Mouse (Mus musculus) liver, embryonic 14.5 days (tissue): ENCODE results near the gene Rap1gap2.

Experiments
- CTCF ChIP-seq: IDR thresholded peaks from 2 replicates; pipeline ENCODE4 v1.5.1; 2016; ENCODE audit warnings: antibody characterized with exemption, low read depth, control low read depth
- EP300 ChIP-seq: IDR thresholded peaks from 2 replicates; pipeline ENCODE4 v1.6.1; 2016; ENCODE audit warnings: antibody characterized with exemption, low read depth

DNA sequence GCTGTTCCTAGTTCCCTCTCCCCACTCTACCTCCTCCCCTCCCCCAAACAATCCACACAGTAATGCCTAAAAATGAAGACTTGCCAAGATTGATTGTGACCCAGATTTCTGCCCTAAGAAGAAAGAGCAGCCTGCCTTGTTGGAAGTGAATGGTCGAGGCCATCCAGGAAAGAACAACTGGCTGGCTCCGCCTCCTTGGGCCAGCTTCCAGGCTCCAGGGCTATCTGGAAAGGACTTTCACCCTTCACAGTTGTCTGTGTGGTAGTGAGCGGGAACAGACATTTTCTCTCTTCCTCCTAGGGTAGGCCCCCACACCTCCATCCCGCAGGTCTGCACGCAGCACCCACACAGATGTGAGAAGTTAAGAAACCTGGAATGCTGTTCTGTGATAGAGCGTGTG lies 13.0 kb upstream of the Rap1gap2 start:
- TF ChIP-seq CTCF = no peak
- TF ChIP-seq EP300 = no peak
